In the genomic region with DNA sequence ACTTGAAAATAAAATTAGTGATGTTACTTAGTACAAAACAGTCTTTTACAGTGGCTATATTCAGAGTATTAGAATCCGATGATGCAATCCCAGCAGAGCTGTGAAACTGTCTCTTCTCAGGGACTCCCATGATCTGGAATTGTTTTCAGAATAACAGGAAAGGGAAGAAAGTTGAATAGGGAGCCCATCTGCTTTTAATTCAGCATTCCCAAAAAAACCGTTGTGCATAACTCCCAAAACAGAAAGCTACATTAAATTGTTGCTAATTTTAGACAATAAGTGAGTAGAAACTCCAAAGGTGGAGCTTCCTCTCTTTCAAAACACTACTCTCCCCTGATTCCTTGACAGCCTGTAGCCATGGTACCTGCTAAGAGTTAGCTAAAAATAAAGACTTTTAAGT, we compare ENCODE assay signal across 29 mouse cellular contexts.
A peak's percentile ranks its signal among the peaks of the same experiment; 100 is the strongest.
DNase-seq lines count a peak whose midpoint lies in the region; TF ChIP-seq lines count a peak whose summit lies in the region.
"Had no signal": no experiment of that assay in that cellular context is flagged by ENCODE, and none has a peak within 500 bp of the region (broad histone marks: within the 10 kb centered on the region; RNA-seq: fewer than 3 reads in every experiment).

No protein-coding gene starts in this region.

- no peaks in the 10 kb centered on the region for H3K27me3 ChIP-seq in myocyte (ENCODE audit: control insufficient read depth, insufficient read depth, insufficient read length)
- H3K27me3 ChIP-seq: embryonic facial prominence, embryonic 15.5 days; forebrain, embryonic 13.5 days; heart, embryonic 15.5 days; hindbrain, embryonic 12.5 days; intestine, embryonic 15.5 days; limb, embryonic 12.5 days; megakaryocyte, embryonic 14.5 days; midbrain, embryonic 12.5 days had no signal

- no peak for TF ChIP-seq CTCF in gastrocnemius, adult 2 months (IDR thresholded peaks at IDR 0.05)

- no peak overlapping the region for H3K4me2 ChIP-seq in myocyte (ENCODE audit: low read depth)
- H3K4me2 ChIP-seq: embryonic facial prominence, embryonic 15.5 days; forebrain, embryonic 13.5 days; heart, embryonic 15.5 days; hindbrain, embryonic 12.5 days; intestine, embryonic 15.5 days; limb, embryonic 12.5 days; liver, embryonic 11.5 days; midbrain, embryonic 12.5 days had no signal

- H3K4me3 ChIP-seq in gastrocnemius, adult 2 months, result no peak overlapping the region
- no peak overlapping the region for H3K4me3 ChIP-seq in myocyte
- H3K4me3 ChIP-seq: embryonic facial prominence, embryonic 15.5 days; forebrain, embryonic 13.5 days; heart, embryonic 15.5 days; hindbrain, embryonic 12.5 days; intestine, embryonic 15.5 days; layer of hippocampus, adult 2 months; left cerebral cortex, adult 2 months; limb, embryonic 12.5 days; megakaryocyte, embryonic 14.5 days; midbrain, embryonic 12.5 days had no signal

- TF ChIP-seq POLR2A in myocyte (IDR thresholded peaks at IDR 0.05; ENCODE audit: insufficient read length, low read depth), result no peak

- DNase-seq in gastrocnemius, adult 2 months, result no peak
- no peak for DNase-seq in gastrocnemius, postnatal 4 days (ENCODE audit: low spot score in 2 of 2)
- DNase-seq in heart, adult 9 months (ENCODE audit: low spot score in 2 of 2), result peak; percentile 47 to 81
- DNase-seq in heart, postnatal 4 days, result no peak
- DNase-seq in adipocyte (ENCODE audit: low spot score) (peak; percentile 77), liver (no peak)
- no peak for DNase-seq in spleen, adult 12 weeks (ENCODE audit: low spot score)
- DNase-seq: adrenal gland, adult 2 months; adrenal gland, postnatal 36 days; cerebellum, adult 9-10 months; cerebellum, postnatal 36 days; gastrocnemius, postnatal 36 days; kidney, adult 2 months; kidney, postnatal 36 days; lung, postnatal 36 days; thymus, postnatal 14 days had no signal

- H3ac ChIP-seq in myocyte (ENCODE audit: control insufficient read depth, insufficient read length), result no peak overlapping the region

- no peaks in the 10 kb centered on the region for H3K79me2 ChIP-seq in myocyte (ENCODE audit: control insufficient read depth, insufficient read depth)

- intact Hi-C loops in gastrocnemius, adult 2 months (cut with DNase I), result loop anchor here (10.0 kb wide), 2 partner anchors 121 to 429 kb away; partner anchors contain the start of gene Klf6

- H3K36me3 ChIP-seq in myocyte (ENCODE audit: control insufficient read depth, insufficient read depth), result no peaks in the 10 kb centered on the region
- H3K36me3 ChIP-seq: embryonic facial prominence, embryonic 15.5 days; heart, embryonic 15.5 days; hindbrain, embryonic 12.5 days; intestine, embryonic 15.5 days; limb, embryonic 12.5 days; midbrain, embryonic 12.5 days had no signal

- H3K27ac ChIP-seq in gastrocnemius, adult 2 months, result peak overlapping the region; percentile 78
- H3K27ac ChIP-seq: embryonic facial prominence, embryonic 15.5 days; forebrain, embryonic 13.5 days; heart, embryonic 15.5 days; hindbrain, embryonic 12.5 days; hindbrain, postnatal 0 days; intestine, embryonic 15.5 days; layer of hippocampus, adult 2 months; left cerebral cortex, adult 2 months; limb, embryonic 12.5 days; midbrain, embryonic 12.5 days had no signal

TF ChIP-seq in myocyte, 11 proteins besides CTCF, POLR2A, EP300 and RAD21:
- TF ChIP-seq CEBPB (IDR thresholded peaks at IDR 0.05; ENCODE audit: insufficient read depth, poor library complexity, severe bottlenecking), result peak; percentile 81
- no peak for TF ChIP-seq SRF (IDR thresholded peaks at IDR 0.05; ENCODE audit: control insufficient read depth, insufficient read length, low read depth)

Comparison
In these comparisons a context has a peak if more than half of its experiments do, and no peak if none do; other contexts are left out.
1. DNase-seq: peak in heart, adult 9 months (2 of 2) and adipocyte (single experiment); none in gastrocnemius, adult 2 months (single experiment), gastrocnemius, postnatal 4 days (0 of 2), heart, postnatal 4 days (single experiment), liver (single experiment) and spleen, adult 12 weeks (single experiment).